Comparison of ENCODE assay signal across 9 mouse cellular contexts in the genomic region with DNA sequence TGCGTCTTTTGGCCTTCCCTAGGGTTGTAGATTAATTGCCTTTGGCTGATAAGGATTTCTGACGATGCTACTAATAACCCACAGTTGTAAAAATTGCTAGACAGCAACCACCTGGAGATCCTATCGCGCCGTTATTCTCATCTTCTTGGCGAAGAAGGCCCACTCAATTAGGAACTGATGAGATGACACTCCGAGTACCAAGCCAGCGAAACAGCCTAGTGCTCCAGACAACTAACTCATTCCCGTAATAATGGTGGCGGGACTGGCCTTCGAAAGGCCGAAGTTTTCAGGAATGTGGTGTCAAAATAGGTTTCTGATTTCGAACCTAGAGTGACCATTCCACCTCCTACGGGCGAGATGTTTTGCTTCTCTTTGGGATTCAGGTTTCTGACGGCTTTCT. TPM values are rescaled to one million over a fixed set of nuclear protein-coding genes. Genes with fewer than 3 reads are reported as not detected.
A peak's percentile ranks its signal among the peaks of the same experiment; 100 is the strongest.
DNase-seq lines count a peak whose midpoint lies in the region; TF ChIP-seq lines count a peak whose summit lies in the region.
"Had no signal": no experiment of that assay in that cellular context is flagged by ENCODE, and none has a peak within 500 bp of the region (broad histone marks: within the 10 kb centered on the region; RNA-seq: fewer than 3 reads in every experiment).

No protein-coding gene starts in this region.

- no peak for TF ChIP-seq CTCF in gastrocnemius, adult 2 months (IDR thresholded peaks at IDR 0.05)

- under 1% methylated on average over 16 of the region's 16 CpGs for WGBS in hindbrain, embryonic 10.5 days
- WGBS in midbrain, embryonic 10.5 days: under 1% methylated on average over 16 of the region's 16 CpGs

- DNase-seq in gastrocnemius, adult 2 months: no peak
- DNase-seq in gastrocnemius, adult 18-20 months (ENCODE audit: low spot score): no peak
- DNase-seq in NIH3T3 (ENCODE audit: low read depth) (peak; percentile 48), adipocyte (ENCODE audit: low spot score) (no peak)
- DNase-seq in hindbrain, embryonic 10.5 days (ENCODE audit: low spot score): no peak
- peak; percentile 33 for DNase-seq in midbrain, embryonic 10.5 days (ENCODE audit: low spot score)
- no peak for DNase-seq in thymus, postnatal 25 days
- no peak for DNase-seq in left cerebral cortex, adult 18-20 months (ENCODE audit: low spot score in 2 of 2)

- peak overlapping the region; percentile 94 for H3K4me3 ChIP-seq in gastrocnemius, adult 2 months
- peak overlapping the region; percentile 97 for H3K4me3 ChIP-seq in hindbrain, embryonic 10.5 days
- H3K4me3 ChIP-seq in midbrain, embryonic 10.5 days: peak overlapping the region; percentile 79

- H3K27me3 ChIP-seq in hindbrain, embryonic 10.5 days (ENCODE audit: insufficient read depth, poor library complexity, severe bottlenecking): no peaks in the 10 kb centered on the region
- H3K27me3 ChIP-seq in midbrain, embryonic 10.5 days (ENCODE audit: low read depth, poor library complexity, severe bottlenecking): no peaks in the 10 kb centered on the region

- peak overlapping the region; percentile 84 for H3K27ac ChIP-seq in gastrocnemius, adult 2 months
- H3K27ac ChIP-seq in hindbrain, embryonic 10.5 days: peak overlapping the region; percentile 98
- peak overlapping the region; percentile 99 for H3K27ac ChIP-seq in midbrain, embryonic 10.5 days (replicated peaks)
- H3K27ac ChIP-seq: macrophage had no signal

- peaks cover 7% of the 10 kb centered on the region; the same call in 1 of the 2 replicates for H3K36me3 ChIP-seq in hindbrain, embryonic 10.5 days
- H3K36me3 ChIP-seq in midbrain, embryonic 10.5 days: no peaks in the 10 kb centered on the region

- H3K9me3 ChIP-seq in hindbrain, embryonic 10.5 days: no peaks in the 10 kb centered on the region
- H3K9me3 ChIP-seq in midbrain, embryonic 10.5 days (replicated peaks): no peaks in the 10 kb centered on the region; the same call in 1 of the 2 replicates

- peaks cover 50% of the 10 kb centered on the region for H3K4me1 ChIP-seq in hindbrain, embryonic 10.5 days (replicated peaks)
- H3K4me1 ChIP-seq in midbrain, embryonic 10.5 days: peaks cover 58% of the 10 kb centered on the region

- intact Hi-C loops in gastrocnemius, adult 2 months (cut with DNase I): no loop called here

RNA-seq across cellular contexts. Expression of gene Cachd1, which starts 1.6 kb away (rescaled TPM):
- total RNA-seq in gastrocnemius, adult 2 months (2021): 1 to 10 TPM; 2.6 to 4.2 TPM
- total RNA-seq in gastrocnemius, adult 18-20 months (2021): 1 to 10 TPM; 3.2 to 4.1 TPM
- polyA plus RNA-seq in hindbrain, embryonic 10.5 days (2016; fragmentation: Nextera tagmentation; extraction: Ambion mirVana): 28.1 and 28.7 TPM in 2 replicates
- polyA plus RNA-seq in midbrain, embryonic 10.5 days (2016; fragmentation: Nextera tagmentation; extraction: Ambion mirVana): 34.8 and 42.7 TPM in 2 replicates
- total RNA-seq in left cerebral cortex, adult 18-20 months (2021): 10 to 100 TPM in 1 of 2 experiments, 1 to 10 TPM in 1; 9.9 to 16.4 TPM
- polyA plus RNA-seq: macrophage had no signal

Comparison
In these comparisons a context has a peak if more than half of its experiments do, and no peak if none do; other contexts are left out.
1. DNase-seq: peak in NIH3T3 (single experiment) and midbrain, embryonic 10.5 days (single experiment); none in gastrocnemius, adult 2 months (single experiment), gastrocnemius, adult 18-20 months (single experiment), hindbrain, embryonic 10.5 days (single experiment), adipocyte (single experiment), thymus, postnatal 25 days (single experiment) and left cerebral cortex, adult 18-20 months (0 of 2).
2. Peak in every context shown above with its lines, with median percentiles within 50 percentile points of each other: H3K27ac ChIP-seq and H3K4me3 ChIP-seq.